Mouse (Mus musculus) thymus, adult 2 months (tissue): Measurements from ENCODE around the gene Edaradd. TPM values are rescaled to one million over a fixed set of nuclear protein-coding genes. Genes with fewer than 3 reads are reported as not detected.
A peak's percentile ranks its signal among the peaks of the same experiment; 100 is the strongest.

Experiments
- DNase-seq: peaks from one replicate; pipeline ENCODE4 v3.0.0; 2021
- H3K27ac ChIP-seq: fragments of 200-500 bp; 2 replicates; pipeline ENCODE4 v1.5.1; 2012; ENCODE audit warnings: low read length, control low read depth; ENCODE audit not compliant: control insufficient read depth, insufficient read depth
- H3K27me3 ChIP-seq: fragments of 200-500 bp; 2 replicates; pipeline ENCODE4 v1.6.1; 2012; ENCODE audit warnings: mild to moderate bottlenecking, low read length, moderate library complexity, mixed read lengths; ENCODE audit not compliant: control insufficient read depth, insufficient read depth
- H3K36me3 ChIP-seq: fragments of 200-500 bp; 2 replicates; pipeline ENCODE4 v1.6.1; 2012; ENCODE audit warnings: mild to moderate bottlenecking, low read length, moderate library complexity; ENCODE audit not compliant: control insufficient read depth, insufficient read depth
- H3K4me1 ChIP-seq: fragments of 200-500 bp; replicated peaks from 2 replicates; pipeline ENCODE4 v1.6.1; 2012; ENCODE audit warnings: low read length; ENCODE audit not compliant: control insufficient read depth, insufficient read depth
- H3K4me3 ChIP-seq: fragments of 200-500 bp; 2 replicates; pipeline ENCODE4 v1.5.1; 2012; ENCODE audit warnings: mild to moderate bottlenecking, low read length, control low read depth, moderate library complexity; ENCODE audit not compliant: control insufficient read depth, insufficient read depth
- CTCF ChIP-seq: fragments of 200-500 bp; IDR thresholded peaks from 2 replicates; pipeline ENCODE4 v1.5.1; 2012; ENCODE audit warnings: mild to moderate bottlenecking, control low read depth, low read length, moderate library complexity, borderline replicate concordance; ENCODE audit not compliant: control insufficient read depth, poor library complexity, insufficient read depth; ENCODE audit errors: extremely low read depth
- POLR2A ChIP-seq: fragments of 200-500 bp; IDR thresholded peaks from 2 replicates; pipeline ENCODE4 v1.6.1; 2012; ENCODE audit warnings: mild to moderate bottlenecking, low read length, control low read depth, moderate library complexity; ENCODE audit not compliant: control insufficient read depth, poor library complexity, insufficient read depth; ENCODE audit errors: extremely low read depth
- WGBS: fragments of 180-500 bp; shearing (Covaris S2); methylation state at CpG from one replicate; pipeline ENCODE4 v1.1.7; 2018; 5-methylcytosine and 5-hydroxymethylcytosine counted together
- polyA plus RNA-seq: library from polyadenylated mRNA; depleted of rRNA; stranded (reverse); fragments of >200 nt; gene quantifications from 2 replicates; pipeline ENCODE4 v1.2.3, GENCODE M21; 2012; rRNA removed

Gene Edaradd
- polyA plus RNA-seq = 9.6 and 9.8 TPM in 2 replicates

DNA sequence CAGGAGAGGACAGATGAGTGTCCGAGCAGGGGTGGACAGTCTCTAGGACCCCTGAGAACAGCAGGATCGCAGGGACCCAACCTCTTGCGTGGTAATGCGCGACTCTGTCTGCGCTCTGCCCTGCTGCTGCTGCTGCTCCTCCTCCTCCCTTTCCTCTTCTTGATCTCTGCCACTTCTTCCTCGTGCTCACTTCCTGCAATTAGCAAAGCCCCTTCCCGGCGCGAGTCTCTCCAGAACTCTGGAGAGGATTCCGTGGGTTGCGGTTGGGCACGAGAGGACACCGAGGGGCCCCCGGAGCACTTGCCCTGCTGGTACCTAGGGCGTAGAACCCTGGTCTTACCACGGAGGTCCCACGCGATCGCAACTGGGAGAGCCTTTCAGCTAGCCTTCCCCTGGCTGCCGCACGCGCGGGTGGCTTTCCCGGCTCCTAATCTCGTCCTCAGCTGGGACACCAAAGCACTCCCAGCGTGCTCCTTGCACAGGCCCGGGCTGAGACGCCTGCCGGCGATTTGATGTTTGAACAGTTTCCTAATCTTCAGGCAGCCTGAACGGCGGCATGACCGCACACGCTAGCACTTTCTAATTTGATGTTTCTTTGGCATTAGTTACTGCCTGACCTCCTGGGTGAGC, at the start of gene Edaradd:
Gene Edaradd (minus strand): TSS at position 484 of the 630 bp plus-strand sequence.
- Histone ChIP-seq H3K27ac (no peak within 1 kb of the TSS), H3K4me1 (peaks cover 20% of the 10 kb centered on the region), H3K36me3 (no peaks in the 10 kb centered on the region), H3K4me3 (peak within 1 kb of the TSS; percentile 68), H3K27me3 (no peaks in the 10 kb centered on the region)
- TF ChIP-seq POLR2A = no peak
- no peak; the same call in 1 of the 2 replicates for TF ChIP-seq CTCF
- 2% methylated on average over 35 of the region's 35 CpGs for whole genome bisulfite sequencing
- peak; percentile 48 for DNase-seq

DNA sequence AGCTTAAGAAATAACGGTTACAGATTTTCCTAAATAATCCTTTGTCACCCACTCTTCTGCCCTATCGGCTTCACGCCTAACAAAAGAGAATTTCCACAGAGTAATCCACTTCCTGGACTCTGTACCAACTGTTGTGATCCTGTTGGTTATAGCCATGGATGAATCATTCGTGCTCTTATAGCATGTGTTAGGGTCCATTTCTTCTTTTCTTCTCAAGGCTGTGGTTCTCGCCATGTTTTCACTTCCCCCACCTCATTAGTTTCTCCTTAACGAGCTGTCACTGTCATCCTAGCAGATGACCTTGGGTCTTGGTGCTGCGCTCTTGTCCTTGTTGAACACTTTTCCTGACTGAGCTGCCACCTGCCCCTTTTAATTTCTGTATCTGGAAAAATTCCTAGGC, 49.5 kb upstream of the Edaradd start:
- 86% methylated on average over 7 of the region's 7 CpGs for WGBS
- H3K27ac ChIP-seq = no peak overlapping the region
- peaks cover 6% of the 10 kb centered on the region for H3K4me1 ChIP-seq
- no peaks in the 10 kb centered on the region for H3K36me3 ChIP-seq
- no peaks in the 10 kb centered on the region for H3K27me3 ChIP-seq
- no peak overlapping the region for H3K4me3 ChIP-seq
- TF ChIP-seq POLR2A (no peak), CTCF (no peak)
- DNase-seq = no peak

DNA sequence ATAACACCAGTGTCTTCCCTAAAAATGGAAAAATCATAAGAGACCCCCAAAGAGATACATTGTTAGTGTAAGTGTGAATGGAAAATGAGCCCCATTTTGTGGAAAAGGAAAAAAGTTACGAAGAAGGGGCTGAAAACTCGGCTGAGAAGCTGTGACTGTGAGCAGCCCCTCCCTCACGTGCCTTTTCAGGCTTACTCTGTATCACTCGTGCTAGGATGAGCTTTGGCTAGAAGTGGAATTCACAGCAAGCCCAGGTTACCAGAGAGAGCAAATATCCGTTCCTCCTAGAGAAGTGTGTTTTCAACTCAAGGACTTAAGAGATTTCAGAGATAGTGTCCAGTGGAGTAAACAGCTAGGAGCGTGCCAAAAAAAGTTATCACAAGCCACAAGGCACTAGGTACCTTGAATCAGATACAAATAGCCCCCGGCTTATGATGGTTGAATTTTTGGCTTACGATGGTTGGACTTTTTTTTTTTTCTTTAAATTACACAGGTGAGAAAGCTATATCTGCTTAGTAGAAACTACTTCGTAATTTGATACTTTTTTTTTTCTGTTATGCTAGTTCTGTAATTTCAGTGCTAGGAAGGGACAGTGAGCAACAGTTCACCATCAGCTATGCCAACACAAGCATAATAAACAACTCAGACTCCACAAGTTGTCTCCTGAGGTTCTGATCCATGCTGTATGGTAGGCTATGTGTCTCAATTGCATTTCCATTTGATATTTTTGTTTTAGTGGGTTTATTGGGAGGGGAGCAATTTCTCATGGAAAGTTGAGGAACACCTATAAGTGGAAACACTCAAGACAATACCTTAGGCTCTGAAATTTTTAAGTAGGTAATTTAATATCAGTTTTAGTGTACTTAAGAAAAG, 48.6 kb upstream of the Edaradd start:
- Histone ChIP-seq H3K4me1 (peaks cover 6% of the 10 kb centered on the region), H3K4me3 (no peak overlapping the region), H3K27ac (no peak overlapping the region), H3K27me3 (no peaks in the 10 kb centered on the region), H3K36me3 (no peaks in the 10 kb centered on the region)
- no peak for DNase-seq
- no peak for TF ChIP-seq POLR2A
- no peak for TF ChIP-seq CTCF
- WGBS = 93% methylated on average over 9 of the region's 9 CpGs

DNA sequence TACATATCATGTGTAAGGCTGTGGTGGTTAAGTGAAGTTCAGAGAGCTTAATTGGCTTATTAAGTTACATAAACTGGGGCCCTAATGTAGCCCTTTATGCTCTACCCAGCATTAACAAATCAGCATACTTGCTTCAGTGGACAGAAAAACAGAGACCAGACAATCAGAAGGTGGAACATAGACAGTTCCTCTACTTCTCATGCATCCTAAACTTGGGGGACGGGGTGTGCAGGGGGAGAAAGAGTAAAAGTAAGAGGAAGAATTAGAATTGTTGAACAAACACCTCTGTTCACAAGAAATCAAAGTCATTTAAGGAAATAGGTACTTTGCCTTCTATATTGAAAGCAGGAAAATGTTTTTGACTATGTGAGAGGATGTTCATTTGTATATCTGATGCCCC, 47.7 kb upstream of the Edaradd start:
- no peak for DNase-seq
- Histone ChIP-seq H3K27ac (no peak overlapping the region), H3K4me3 (no peak overlapping the region), H3K4me1 (peaks cover 6% of the 10 kb centered on the region), H3K36me3 (no peaks in the 10 kb centered on the region), H3K27me3 (no peaks in the 10 kb centered on the region)
- WGBS = 82% methylated on average over 1 of the region's 1 CpGs
- no peak for TF ChIP-seq POLR2A
- TF ChIP-seq CTCF = no peak

DNA sequence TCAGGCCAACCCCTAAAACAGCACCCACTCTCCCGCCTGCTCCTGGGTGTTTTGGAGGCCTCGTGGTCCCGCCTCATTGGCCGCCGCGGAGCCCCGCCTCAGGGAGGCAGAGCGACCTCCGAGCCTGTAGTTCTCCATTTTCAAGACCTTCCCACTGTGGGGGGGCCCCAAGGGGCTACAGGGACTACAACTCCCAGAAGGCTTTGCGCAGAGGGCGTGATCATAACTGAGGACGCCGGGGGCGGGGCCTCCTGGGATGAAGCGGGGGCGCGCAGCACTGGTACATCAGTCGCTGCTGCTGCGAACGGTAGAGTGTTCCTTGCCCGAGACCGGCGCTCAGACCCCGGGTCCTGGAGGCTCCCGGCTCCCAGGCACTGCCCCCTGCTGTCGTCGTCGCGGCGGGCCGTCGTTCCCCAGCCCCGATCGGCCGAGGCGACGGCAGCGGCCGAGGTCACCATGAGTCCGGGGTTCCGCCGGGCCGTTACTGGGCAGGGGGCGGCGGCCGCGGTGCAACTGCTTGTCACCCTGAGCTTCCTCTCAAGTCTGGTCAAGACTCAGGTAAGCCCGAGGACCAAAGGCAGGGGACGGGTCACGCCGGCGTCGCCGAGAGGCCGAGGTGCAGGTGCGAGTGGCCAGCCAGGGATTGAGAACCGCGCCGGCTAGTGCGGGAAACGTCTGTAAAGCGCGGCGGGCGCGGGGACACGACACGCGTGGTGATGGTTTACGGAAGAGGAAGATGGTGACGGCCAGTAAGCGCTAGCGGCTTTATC, 45.6 kb upstream of the Edaradd start, which contains the start of gene Ero1lb:
Gene Ero1lb (plus strand): TSS at position 254 of the 770 bp plus-strand sequence.
- TF ChIP-seq POLR2A (0 out of 2 replicates have a peak, but pooled peaks have one; percentile 31), CTCF (peak; percentile 61; the same call in 1 of the 2 replicates)
- H3K27me3 ChIP-seq = no peaks in the 10 kb centered on the region
- peak; percentile 100 for DNase-seq
- peaks cover 8% of the 10 kb centered on the region for H3K4me1 ChIP-seq
- H3K27ac ChIP-seq = peak within 1 kb of the TSS; percentile 16; the same call in 1 of the 2 replicates
- WGBS = under 1% methylated on average over 73 of the region's 73 CpGs
- H3K4me3 ChIP-seq = peak within 1 kb of the TSS; percentile 73
- H3K36me3 ChIP-seq = no peaks in the 10 kb centered on the region

DNA sequence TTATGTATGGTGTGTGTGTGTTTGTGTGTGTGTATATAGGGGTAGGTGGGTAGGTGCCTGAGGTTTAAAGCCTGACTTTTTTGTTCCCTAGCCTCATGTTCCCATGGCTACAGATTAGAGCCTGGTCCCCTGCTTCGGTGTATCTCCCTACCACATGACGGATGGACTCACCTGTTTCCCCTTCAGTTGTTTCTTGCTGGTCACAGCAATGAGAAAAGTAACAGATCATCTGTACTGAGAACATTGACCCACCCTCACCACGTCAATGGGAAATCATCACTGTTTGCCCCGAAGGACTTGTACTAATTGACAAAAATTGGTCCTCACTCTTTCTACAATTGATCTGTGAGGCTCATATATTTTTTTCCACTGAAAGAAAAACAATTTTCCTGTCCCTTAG, 42.0 kb upstream of the Edaradd start:
- no peaks in the 10 kb centered on the region for H3K27me3 ChIP-seq
- TF ChIP-seq CTCF (no peak), POLR2A (no peak)
- WGBS = 96% methylated on average over 4 of the region's 4 CpGs
- H3K4me1 ChIP-seq = peaks cover 8% of the 10 kb centered on the region
- H3K36me3 ChIP-seq = no peaks in the 10 kb centered on the region
- no peak overlapping the region for H3K27ac ChIP-seq
- H3K4me3 ChIP-seq = no peak overlapping the region
- no peak for DNase-seq
